Mouse (Mus musculus): ENCODE results near the gene Tas2r113.
"Not testable (repeated sequence)": the region's sequence is repeated elsewhere in the genome, so short reads cannot be mapped to it uniquely, and the experiment has no call there.

Gene Tas2r113

DNA sequence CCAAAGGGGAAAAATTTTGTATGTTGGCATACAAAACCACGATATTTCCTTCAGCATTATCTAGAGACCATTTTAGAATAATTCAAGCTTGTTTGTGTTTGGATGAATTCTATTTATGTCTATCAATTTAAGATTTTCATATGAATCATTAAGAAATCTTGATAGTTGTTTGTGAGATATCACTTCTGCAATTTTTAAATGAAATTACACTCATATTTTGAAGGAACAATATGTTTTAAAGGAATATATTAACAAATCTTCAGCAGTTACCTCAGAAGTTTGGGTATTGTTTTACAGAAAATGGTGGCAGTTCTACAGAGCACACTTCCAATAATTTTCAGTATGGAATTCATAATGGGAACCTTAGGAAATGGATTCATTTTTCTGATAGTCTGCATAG, at the start of gene Tas2r113:
Tas2r113 (plus strand) TSS at position 301 of the 400 bp plus-strand sequence.
- no peak for ATAC-seq (ENCODE audit: insufficient number of reproducible peaks, low FRiP score, low TSS enrichment)

DNA sequence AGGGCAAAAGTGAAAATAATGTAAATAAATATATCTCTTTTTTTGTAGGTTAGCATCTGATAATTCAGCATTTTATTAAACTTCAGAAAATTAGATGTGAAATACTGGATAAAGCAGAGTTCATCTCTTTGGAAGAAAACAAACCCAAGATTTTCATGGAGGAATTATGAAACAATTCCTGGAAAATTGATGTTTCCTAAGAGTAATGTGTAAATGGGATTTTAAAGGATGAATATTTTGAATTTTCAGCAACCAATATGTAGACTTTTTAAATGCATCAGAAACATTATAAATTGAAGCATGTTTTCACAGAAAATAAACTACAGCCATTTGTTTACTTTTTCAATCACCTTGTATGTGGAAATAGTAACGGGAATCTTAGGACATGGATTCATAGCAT, 46.0 kb upstream of the Tas2r113 start, which contains the start of gene Tas2r123:
Tas2r123 (plus strand) TSS at position 301 of the 400 bp plus-strand sequence.
- no peak for ATAC-seq (ENCODE audit: insufficient number of reproducible peaks, low FRiP score, low TSS enrichment)

DNA sequence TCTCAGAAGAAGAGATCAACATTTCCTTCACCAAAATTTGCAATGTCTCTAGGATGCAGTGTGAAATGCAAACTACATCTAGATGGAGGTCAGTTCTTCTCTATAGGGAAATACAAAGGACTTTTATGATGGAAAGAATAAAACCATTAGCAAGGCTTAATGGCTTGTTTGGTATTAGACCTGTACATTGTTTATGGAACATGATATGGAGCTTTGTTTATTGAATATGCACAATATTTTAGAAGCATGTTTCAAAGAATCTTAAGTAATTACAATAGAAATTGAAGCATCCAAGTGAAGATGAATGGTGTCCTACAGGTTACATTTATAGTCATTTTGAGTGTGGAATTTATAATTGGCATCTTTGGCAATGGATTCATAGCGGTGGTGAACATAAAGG, 37.7 kb upstream of the Tas2r113 start, which contains the start of gene Tas2r116:
Tas2r116 (plus strand) TSS at position 301 of the 400 bp plus-strand sequence.
- no peak for ATAC-seq (ENCODE audit: insufficient number of reproducible peaks, low FRiP score, low TSS enrichment)

- ATAC-seq (ENCODE audit: insufficient number of reproducible peaks, low FRiP score, low TSS enrichment), result no peak
These were observed 25.1 kb upstream of the Tas2r113 start, which contains the start of gene Tas2r110 for GRCm38 (mm10) chr6:132867708-132868107. Gene Tas2r110, plus strand, starts transcription at chr6:132868008.

GRCm38 (mm10) chr6:132909351-132909750, 16.5 kb downstream of the Tas2r113 start, which contains the start of gene Tas2r125:
Gene Tas2r125, plus strand, starts transcription at chr6:132909651.
- ATAC-seq (ENCODE audit: insufficient number of reproducible peaks, low FRiP score, low TSS enrichment), result no peak

GRCm38 (mm10) chr6:132941376-132941775, 48.6 kb downstream of the Tas2r113 start:
- not testable (repeated sequence) for ATAC-seq (ENCODE audit: insufficient number of reproducible peaks, low FRiP score, low TSS enrichment)

Measured in cerebellum, adult (tissue).